Mouse (Mus musculus): ENCODE results near the gene Arpp19. TPM values are rescaled to one million over a fixed set of nuclear protein-coding genes. Genes with fewer than 3 reads are reported as not detected.

Gene Arpp19
- polyA plus RNA-seq, 1 experiment from 2014 or later = 209 TPM

GRCm38 (mm10) chr9:75002262-75002661 lies 35.2 kb upstream of the Arpp19 start:
- Histone ChIP-seq H3K36me3 (ENCODE audit: control insufficient read depth, insufficient read depth, low read length) (peaks cover 9% of the 10 kb centered on the region; the same call in 1 of the 2 replicates), H3K9me3 (ENCODE audit: control insufficient read depth, low read length) (no peaks in the 10 kb centered on the region), H3K9ac (replicated peaks; ENCODE audit: low read depth, low read length) (no peak overlapping the region), H3K27ac (ENCODE audit: low read depth, low read length) (no peak overlapping the region), H3K4me3 (ENCODE audit: low read depth, low read length) (no peak overlapping the region), H3K27me3 (ENCODE audit: control insufficient read depth, insufficient read depth, low read length) (no peaks in the 10 kb centered on the region), H3K4me1 (ENCODE audit: control insufficient read depth, insufficient read depth, low read length) (no peaks in the 10 kb centered on the region), H3K4me2 (ENCODE audit: low read depth, low read length) (no peak overlapping the region)
- no peak for ATAC-seq (ENCODE audit: low read depth)
- 60% methylated on average over 3 of the region's 3 CpGs for WGBS

GRCm38 (mm10) chr9:75004203-75004602 lies 33.2 kb upstream of the Arpp19 start:
- Histone ChIP-seq H3K4me3 (ENCODE audit: low read depth, low read length) (no peak overlapping the region), H3K36me3 (ENCODE audit: control insufficient read depth, insufficient read depth, low read length) (peaks cover 16% of the 10 kb centered on the region; the same call in 1 of the 2 replicates), H3K27ac (ENCODE audit: low read depth, low read length) (no peak overlapping the region), H3K9me3 (ENCODE audit: control insufficient read depth, low read length) (no peaks in the 10 kb centered on the region), H3K4me2 (ENCODE audit: low read depth, low read length) (no peak overlapping the region), H3K9ac (replicated peaks; ENCODE audit: low read depth, low read length) (no peak overlapping the region), H3K27me3 (ENCODE audit: control insufficient read depth, insufficient read depth, low read length) (no peaks in the 10 kb centered on the region), H3K4me1 (ENCODE audit: control insufficient read depth, insufficient read depth, low read length) (no peaks in the 10 kb centered on the region)
- WGBS = 89% methylated on average over 10 of the region's 10 CpGs
- no peak for ATAC-seq (ENCODE audit: low read depth)

GRCm38 (mm10) chr9:75016591-75016990 lies 20.8 kb upstream of the Arpp19 start:
- Histone ChIP-seq H3K4me1 (ENCODE audit: control insufficient read depth, insufficient read depth, low read length) (no peaks in the 10 kb centered on the region), H3K4me3 (ENCODE audit: low read depth, low read length) (no peak overlapping the region), H3K27me3 (ENCODE audit: control insufficient read depth, insufficient read depth, low read length) (no peaks in the 10 kb centered on the region), H3K9ac (replicated peaks; ENCODE audit: low read depth, low read length) (no peak overlapping the region), H3K4me2 (ENCODE audit: low read depth, low read length) (no peak overlapping the region), H3K27ac (ENCODE audit: low read depth, low read length) (no peak overlapping the region), H3K9me3 (ENCODE audit: control insufficient read depth, low read length) (no peaks in the 10 kb centered on the region), H3K36me3 (ENCODE audit: control insufficient read depth, insufficient read depth, low read length) (peaks cover 47% of the 10 kb centered on the region)
- WGBS = 96% methylated on average over 2 of the region's 2 CpGs
- no peak for ATAC-seq (ENCODE audit: low read depth)

GRCm38 (mm10) chr9:75019181-75019580 lies 18.2 kb upstream of the Arpp19 start:
- no peaks in the 10 kb centered on the region for H3K9me3 ChIP-seq (ENCODE audit: control insufficient read depth, low read length)
- no peaks in the 10 kb centered on the region for H3K4me1 ChIP-seq (ENCODE audit: control insufficient read depth, insufficient read depth, low read length)
- H3K27me3 ChIP-seq (ENCODE audit: control insufficient read depth, insufficient read depth, low read length) = no peaks in the 10 kb centered on the region
- no peak overlapping the region for H3K4me3 ChIP-seq (ENCODE audit: low read depth, low read length)
- 96% methylated on average over 6 of the region's 6 CpGs for WGBS
- H3K9ac ChIP-seq (replicated peaks; ENCODE audit: low read depth, low read length) = no peak overlapping the region
- ATAC-seq (ENCODE audit: low read depth) = no peak
- H3K4me2 ChIP-seq (ENCODE audit: low read depth, low read length) = no peak overlapping the region
- H3K27ac ChIP-seq (ENCODE audit: low read depth, low read length) = no peak overlapping the region
- H3K36me3 ChIP-seq (ENCODE audit: control insufficient read depth, insufficient read depth, low read length) = peaks cover 35% of the 10 kb centered on the region

DNA sequence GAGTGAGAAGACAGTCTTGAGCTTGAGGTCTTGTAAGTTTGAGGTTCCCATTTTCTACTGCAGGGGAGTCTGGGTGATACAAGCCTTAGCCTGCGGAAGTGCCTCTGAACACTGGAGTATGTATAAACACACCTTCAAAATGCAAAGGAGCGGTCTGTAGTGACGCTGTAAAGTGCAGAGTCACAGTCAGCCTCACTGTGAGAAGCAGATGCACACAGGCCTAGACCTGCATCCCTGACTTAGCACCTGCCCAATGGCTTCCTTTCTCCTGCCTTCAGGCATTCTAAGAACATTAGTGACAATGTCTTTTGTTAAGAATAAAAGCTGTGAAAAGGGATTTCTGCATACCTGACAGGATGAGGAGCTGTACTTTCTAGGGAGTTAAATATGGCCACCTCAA lies 17.8 kb upstream of the Arpp19 start:
- H3K4me1 ChIP-seq (ENCODE audit: control insufficient read depth, insufficient read depth, low read length) = no peaks in the 10 kb centered on the region
- WGBS = 88% methylated on average over 3 of the region's 3 CpGs
- H3K9ac ChIP-seq (replicated peaks; ENCODE audit: low read depth, low read length) = no peak overlapping the region
- H3K27me3 ChIP-seq (ENCODE audit: control insufficient read depth, insufficient read depth, low read length) = no peaks in the 10 kb centered on the region
- ATAC-seq (ENCODE audit: low read depth) = no peak
- H3K27ac ChIP-seq (ENCODE audit: low read depth, low read length) = no peak overlapping the region
- H3K4me2 ChIP-seq (ENCODE audit: low read depth, low read length) = no peak overlapping the region
- no peak overlapping the region for H3K4me3 ChIP-seq (ENCODE audit: low read depth, low read length)
- H3K9me3 ChIP-seq (ENCODE audit: control insufficient read depth, low read length) = no peaks in the 10 kb centered on the region
- peaks cover 35% of the 10 kb centered on the region for H3K36me3 ChIP-seq (ENCODE audit: control insufficient read depth, insufficient read depth, low read length)

DNA sequence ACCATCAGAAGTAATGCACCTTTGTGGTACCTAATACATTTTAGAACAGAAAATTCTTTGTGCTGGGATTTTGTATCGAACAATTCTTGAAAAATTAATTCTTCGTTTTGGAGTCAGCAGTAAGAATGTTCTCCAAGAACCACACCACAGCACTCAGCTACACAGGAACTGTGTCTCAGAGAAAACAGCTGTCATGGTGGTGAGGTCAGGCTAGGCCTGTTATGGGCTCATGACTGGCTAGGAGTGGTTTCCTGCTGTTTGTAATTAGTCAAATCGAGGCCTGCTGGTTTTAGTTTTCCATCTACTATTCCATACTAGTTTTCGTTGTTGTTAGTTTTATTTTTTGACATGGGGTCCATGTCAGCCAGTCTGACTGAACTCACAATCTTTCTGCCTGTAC lies 16.9 kb upstream of the Arpp19 start:
- no peak for ATAC-seq (ENCODE audit: low read depth)
- H3K9me3 ChIP-seq (ENCODE audit: control insufficient read depth, low read length) = no peaks in the 10 kb centered on the region
- H3K9ac ChIP-seq (replicated peaks; ENCODE audit: low read depth, low read length) = no peak overlapping the region
- 84% methylated on average over 4 of the region's 4 CpGs for WGBS
- H3K27me3 ChIP-seq (ENCODE audit: control insufficient read depth, insufficient read depth, low read length) = no peaks in the 10 kb centered on the region
- no peak overlapping the region for H3K27ac ChIP-seq (ENCODE audit: low read depth, low read length)
- no peaks in the 10 kb centered on the region for H3K4me1 ChIP-seq (ENCODE audit: control insufficient read depth, insufficient read depth, low read length)
- H3K4me3 ChIP-seq (ENCODE audit: low read depth, low read length) = no peak overlapping the region
- no peak overlapping the region for H3K4me2 ChIP-seq (ENCODE audit: low read depth, low read length)
- H3K36me3 ChIP-seq (ENCODE audit: control insufficient read depth, insufficient read depth, low read length) = peaks cover 29% of the 10 kb centered on the region

DNA sequence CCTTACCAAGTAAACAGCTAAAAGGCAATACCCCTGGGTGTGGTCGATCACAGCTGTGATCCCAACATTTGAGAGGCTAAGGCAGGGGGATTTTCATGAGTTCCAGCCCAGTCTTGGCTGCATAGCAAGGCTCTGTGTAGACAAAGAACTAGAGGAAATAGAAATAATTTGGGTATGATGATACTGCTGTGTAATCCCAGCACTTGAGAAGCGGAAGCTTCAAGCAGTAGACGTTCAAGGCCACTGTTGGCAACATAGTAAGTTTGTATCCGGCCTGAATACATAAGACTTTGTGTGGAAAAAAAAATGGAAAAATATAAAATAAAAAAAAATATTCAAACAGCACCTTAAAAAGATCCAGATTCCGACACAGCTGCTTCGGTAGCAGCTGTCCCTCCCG lies 14.9 kb upstream of the Arpp19 start:
- no peaks in the 10 kb centered on the region for H3K27me3 ChIP-seq (ENCODE audit: control insufficient read depth, insufficient read depth, low read length)
- no peak overlapping the region for H3K27ac ChIP-seq (ENCODE audit: low read depth, low read length)
- no peaks in the 10 kb centered on the region for H3K9me3 ChIP-seq (ENCODE audit: control insufficient read depth, low read length)
- no peak overlapping the region for H3K4me3 ChIP-seq (ENCODE audit: low read depth, low read length)
- no peak overlapping the region for H3K4me2 ChIP-seq (ENCODE audit: low read depth, low read length)
- no peak for ATAC-seq (ENCODE audit: low read depth)
- 96% methylated on average over 7 of the region's 7 CpGs for WGBS
- H3K4me1 ChIP-seq (ENCODE audit: control insufficient read depth, insufficient read depth, low read length) = no peaks in the 10 kb centered on the region
- peaks cover 26% of the 10 kb centered on the region for H3K36me3 ChIP-seq (ENCODE audit: control insufficient read depth, insufficient read depth, low read length)
- H3K9ac ChIP-seq (replicated peaks; ENCODE audit: low read depth, low read length) = no peak overlapping the region

DNA sequence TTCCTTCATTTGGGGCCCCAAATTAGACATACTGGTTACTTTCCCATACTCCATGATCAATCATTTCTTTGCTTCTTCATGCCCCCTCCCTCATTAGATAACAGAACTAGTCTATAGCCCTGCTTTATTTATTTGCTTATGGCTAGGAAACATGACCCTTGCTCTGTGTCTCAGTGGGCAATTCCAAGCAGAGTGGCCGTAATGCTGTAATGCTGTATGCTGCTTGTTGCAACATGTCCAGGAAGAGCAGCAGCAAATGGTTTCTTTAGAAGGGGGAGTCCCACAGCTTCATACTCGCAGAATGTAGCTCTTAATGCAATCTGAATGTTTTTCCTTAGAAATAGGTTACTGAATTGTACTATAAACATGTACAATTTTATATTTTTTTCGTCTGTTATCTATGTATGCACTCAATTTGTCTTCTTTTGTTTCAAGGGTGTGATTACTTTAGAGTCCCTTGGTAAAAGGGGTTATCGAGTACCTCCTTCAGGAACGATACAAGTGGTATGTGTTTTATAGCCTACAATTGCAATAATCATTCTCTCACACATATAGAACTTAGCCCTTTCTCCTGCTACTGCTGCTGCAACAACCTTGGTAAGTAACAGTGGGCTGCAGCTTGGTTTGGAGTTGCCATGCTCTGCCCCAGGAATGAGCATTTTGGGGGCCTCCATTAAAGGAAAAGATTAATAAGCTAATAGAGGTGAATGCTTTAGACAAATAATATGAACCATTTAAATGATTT lies 14.1 kb upstream of the Arpp19 start:
- Histone ChIP-seq H3K4me3 (ENCODE audit: low read depth, low read length) (no peak overlapping the region), H3K4me1 (ENCODE audit: control insufficient read depth, insufficient read depth, low read length) (no peaks in the 10 kb centered on the region), H3K36me3 (ENCODE audit: control insufficient read depth, insufficient read depth, low read length) (peaks cover 29% of the 10 kb centered on the region), H3K4me2 (ENCODE audit: low read depth, low read length) (no peak overlapping the region), H3K27me3 (ENCODE audit: control insufficient read depth, insufficient read depth, low read length) (no peaks in the 10 kb centered on the region), H3K27ac (ENCODE audit: low read depth, low read length) (no peak overlapping the region), H3K9ac (replicated peaks; ENCODE audit: low read depth, low read length) (no peak overlapping the region), H3K9me3 (ENCODE audit: control insufficient read depth, low read length) (no peaks in the 10 kb centered on the region)
- WGBS = 59% methylated on average over 5 of the region's 5 CpGs
- no peak for ATAC-seq (ENCODE audit: low read depth)

- Histone ChIP-seq H3K4me2 (ENCODE audit: low read depth, low read length) (no peak overlapping the region), H3K4me3 (ENCODE audit: low read depth, low read length) (no peak overlapping the region), H3K9me3 (ENCODE audit: control insufficient read depth, low read length) (no peaks in the 10 kb centered on the region), H3K27ac (ENCODE audit: low read depth, low read length) (no peak overlapping the region), H3K36me3 (ENCODE audit: control insufficient read depth, insufficient read depth, low read length) (peaks cover 25% of the 10 kb centered on the region), H3K27me3 (ENCODE audit: control insufficient read depth, insufficient read depth, low read length) (no peaks in the 10 kb centered on the region), H3K9ac (replicated peaks; ENCODE audit: low read depth, low read length) (no peak overlapping the region), H3K4me1 (ENCODE audit: control insufficient read depth, insufficient read depth, low read length) (no peaks in the 10 kb centered on the region)
- 65% methylated on average over 7 of the region's 7 CpGs for WGBS
- ATAC-seq (ENCODE audit: low read depth) = no peak
Measured at GRCm38 (mm10) chr9:75024089-75024488, 13.3 kb upstream of the Arpp19 start.
